Mouse (Mus musculus) cerebellum, adult 8-10 months (tissue): Measurements from ENCODE around the gene Ferd3l.

Source experiments
- DNase-seq: peaks from one replicate; pipeline ENCODE4 v3.0.0; 2022

Gene Ferd3l

GRCm38 (mm10) chr12:33965661-33966360 is 37.6 kb downstream of the Ferd3l start:
- no peak for DNase-seq

DNA sequence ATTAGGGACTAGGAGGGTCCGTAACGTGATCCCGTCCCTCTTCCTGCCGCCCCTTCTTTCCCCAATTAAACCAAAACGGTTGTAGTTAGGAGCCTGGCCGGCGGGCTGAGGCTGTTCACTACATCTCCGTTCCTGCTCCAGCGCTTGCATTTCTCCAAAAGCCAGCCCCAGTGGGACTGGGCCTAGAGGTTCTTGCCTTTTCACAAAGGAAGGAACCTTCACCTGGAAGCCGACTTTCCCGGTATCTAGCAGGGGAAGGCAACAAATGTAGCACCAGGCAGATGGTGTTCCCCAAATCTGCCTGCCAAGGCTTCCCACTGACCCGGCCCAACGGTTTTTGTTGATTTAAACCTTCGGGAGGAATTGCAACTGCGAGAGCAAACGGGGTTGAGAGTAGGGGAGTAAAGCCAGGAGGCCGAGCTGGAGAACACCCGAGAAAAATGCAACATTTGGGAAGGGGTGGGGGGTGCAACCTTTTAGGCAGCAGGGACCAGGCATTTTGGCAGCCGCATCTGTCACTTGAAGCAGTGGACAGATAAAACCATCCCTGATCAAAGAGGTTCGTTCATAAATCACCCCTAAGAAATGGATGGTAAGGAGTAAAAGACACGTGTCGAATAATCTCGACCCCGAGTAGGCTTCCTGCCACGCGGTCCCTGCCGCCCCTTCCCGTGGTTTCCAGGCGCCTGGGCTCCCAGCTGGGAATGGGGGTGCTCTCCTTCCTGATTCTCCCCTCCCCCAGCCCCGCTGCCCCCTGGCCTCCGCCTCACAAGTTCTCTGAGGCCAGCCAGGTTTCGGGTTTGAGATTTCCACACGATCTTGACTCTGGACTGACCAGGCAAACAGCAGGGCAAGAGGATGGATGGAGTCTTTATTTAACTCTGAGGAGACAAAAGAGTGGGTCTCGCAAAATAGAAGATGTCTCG is 38.5 kb downstream of the Ferd3l start:
- DNase-seq, result no peak

- no peak for DNase-seq
These were observed 39.3 kb downstream of the Ferd3l start for GRCm38 (mm10) chr12:33967514-33967913.

DNA sequence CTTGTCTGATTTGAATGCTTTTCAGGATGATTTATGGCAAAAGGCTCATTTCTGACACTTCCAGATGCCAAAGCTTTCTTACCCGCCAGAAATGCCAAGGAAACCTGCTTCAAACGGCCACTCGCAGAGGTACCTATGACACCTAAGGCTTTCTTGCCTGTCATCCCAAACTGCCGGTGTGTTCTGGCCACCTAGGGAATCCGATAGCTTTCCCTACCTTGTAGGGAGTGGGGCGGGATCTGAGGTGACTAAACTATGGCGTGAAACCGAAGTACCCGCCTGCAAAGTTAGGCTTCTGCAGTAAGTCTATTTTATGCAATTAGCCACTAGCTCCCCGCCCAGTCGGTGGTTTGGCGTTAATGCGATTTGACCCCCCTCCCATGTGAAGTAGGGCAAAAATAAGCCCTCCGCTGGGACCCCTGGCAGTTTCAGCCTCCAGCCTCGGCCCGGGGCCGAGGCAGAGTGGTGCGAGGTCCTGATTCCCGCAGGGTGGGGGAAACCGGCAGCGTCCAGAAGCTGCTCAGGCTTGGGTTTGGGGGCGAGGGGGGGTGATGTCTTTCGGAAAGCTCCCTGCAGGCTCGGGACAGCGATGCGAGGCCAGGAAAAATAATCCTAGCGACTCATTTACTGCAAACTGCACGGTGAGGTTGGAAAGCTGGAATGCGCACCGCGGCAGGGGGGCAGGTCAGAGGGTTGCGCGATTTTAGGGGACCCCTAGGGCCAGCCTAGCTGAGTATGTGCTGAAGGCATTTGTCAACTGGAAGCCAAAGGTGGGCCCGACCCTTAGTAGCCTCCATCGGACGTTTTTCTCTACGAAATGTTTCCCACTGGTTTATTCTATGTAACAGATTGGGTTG is 40.0 kb downstream of the Ferd3l start:
- DNase-seq, result no peak

GRCm38 (mm10) chr12:33968898-33969178 is 40.6 kb downstream of the Ferd3l start:
- DNase-seq, result no peak
